Mouse (Mus musculus) forebrain, embryonic 10.5 days (tissue): Measurements from ENCODE around the gene Atg2a. TPM values are rescaled to one million over a fixed set of nuclear protein-coding genes. Genes with fewer than 3 reads are reported as not detected.
A peak's percentile ranks its signal among the peaks of the same experiment; 100 is the strongest.

Source experiments
- DNase-seq: peaks from one replicate; pipeline ENCODE4 v3.0.0-alpha.2; 2017; ENCODE audit warnings: low spot score; ENCODE audit errors: extremely low spot score
- H3K27ac ChIP-seq: fragments of 300-500 bp; sonication (generic); 2 replicates; pipeline ENCODE4 v1.5.1; 2016; ENCODE audit warnings: mild to moderate bottlenecking
- H3K27me3 ChIP-seq: fragments of 300-500 bp; sonication (generic); 2 replicates; pipeline ENCODE4 v1.6.1; 2016; ENCODE audit warnings: mild to moderate bottlenecking; ENCODE audit not compliant: poor library complexity, severe bottlenecking
- H3K36me3 ChIP-seq: fragments of 300-500 bp; sonication (generic); replicated peaks from 2 replicates; pipeline ENCODE4 v1.6.1; 2016; ENCODE audit warnings: mild to moderate bottlenecking, moderate library complexity
- H3K4me1 ChIP-seq: fragments of 300-500 bp; sonication (generic); 2 replicates; pipeline ENCODE4 v1.6.1; 2016
- H3K4me3 ChIP-seq: fragments of 300-500 bp; sonication (generic); 2 replicates; pipeline ENCODE4 v1.5.1; 2016; ENCODE audit warnings: mild to moderate bottlenecking, moderate library complexity
- H3K9me3 ChIP-seq: fragments of 300-500 bp; sonication (generic); 2 replicates; pipeline ENCODE4 v1.6.1; 2016; ENCODE audit warnings: mild to moderate bottlenecking, moderate library complexity
- WGBS: fragments of 180-500 bp; shearing (Covaris S2); methylation state at CpG from one replicate; pipeline ENCODE4 v1.1.7; 2016; 5-methylcytosine and 5-hydroxymethylcytosine counted together
- polyA plus RNA-seq: library from polyadenylated mRNA; unstranded; fragments of >200 nt; fragmentation: Nextera tagmentation; extraction: Ambion mirVana; gene quantifications from 2 replicates; pipeline ENCODE4 v1.2.1, GENCODE M21; 2016

Atg2a gene
- polyA plus RNA-seq, 1 experiment from 2014 or later: 11.4 TPM

GRCm38 (mm10) chr19:6235084-6236052 lies 6.1 kb upstream of the Atg2a start, which contains the start of gene Ppp2r5b:
Ppp2r5b (minus strand) TSS chr19:6235872.
- peaks cover 26% of the 10 kb centered on the region for H3K4me1 ChIP-seq
- peak; percentile 88 for DNase-seq
- H3K36me3 ChIP-seq: peaks cover 26% of the 10 kb centered on the region
- no peaks in the 10 kb centered on the region for H3K27me3 ChIP-seq
- H3K4me3 ChIP-seq: peak within 1 kb of the TSS; percentile 89
- WGBS: 2% methylated on average over 48 of the region's 48 CpGs
- peak within 1 kb of the TSS; percentile 93 for H3K27ac ChIP-seq
- no peaks in the 10 kb centered on the region for H3K9me3 ChIP-seq

DNA sequence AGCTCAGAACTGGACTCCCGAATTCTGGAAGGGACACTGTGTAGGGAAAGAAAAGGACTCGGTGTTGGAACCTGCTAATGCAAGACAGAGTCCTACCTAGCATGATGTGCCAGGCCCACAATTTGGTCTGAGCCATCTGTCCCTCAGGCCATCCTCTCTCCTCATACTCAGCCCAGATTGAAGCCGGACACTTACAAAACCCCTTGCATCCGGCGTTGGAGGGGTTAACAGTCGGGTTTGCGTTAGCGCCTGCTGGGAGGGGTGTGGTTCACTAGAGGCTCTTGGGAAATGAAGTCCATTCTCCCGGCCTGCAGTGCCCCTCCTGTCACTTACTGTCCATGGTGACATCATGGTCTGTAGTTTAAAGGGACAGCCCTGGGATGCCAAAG lies 5.4 kb upstream of the Atg2a start:
- no peaks in the 10 kb centered on the region for H3K27me3 ChIP-seq
- H3K36me3 ChIP-seq: peaks cover 20% of the 10 kb centered on the region
- under 1% methylated on average over 9 of the region's 9 CpGs for WGBS
- H3K4me1 ChIP-seq: peaks cover 32% of the 10 kb centered on the region
- DNase-seq: peak; percentile 91
- peak overlapping the region; percentile 89 for H3K4me3 ChIP-seq
- H3K27ac ChIP-seq: peak overlapping the region; percentile 93
- H3K9me3 ChIP-seq: no peaks in the 10 kb centered on the region

- H3K4me3 ChIP-seq: peak overlapping the region; percentile 89; the same call in 1 of the 2 replicates
- H3K4me1 ChIP-seq: peaks cover 34% of the 10 kb centered on the region
- no peaks in the 10 kb centered on the region for H3K9me3 ChIP-seq
- H3K27me3 ChIP-seq: no peaks in the 10 kb centered on the region
- H3K27ac ChIP-seq: peak overlapping the region; percentile 93
- WGBS: 72% methylated on average over 7 of the region's 7 CpGs
- peaks cover 13% of the 10 kb centered on the region for H3K36me3 ChIP-seq
- no peak for DNase-seq
Measured at GRCm38 (mm10) chr19:6236842-6237241, 4.6 kb upstream of the Atg2a start.

DNA sequence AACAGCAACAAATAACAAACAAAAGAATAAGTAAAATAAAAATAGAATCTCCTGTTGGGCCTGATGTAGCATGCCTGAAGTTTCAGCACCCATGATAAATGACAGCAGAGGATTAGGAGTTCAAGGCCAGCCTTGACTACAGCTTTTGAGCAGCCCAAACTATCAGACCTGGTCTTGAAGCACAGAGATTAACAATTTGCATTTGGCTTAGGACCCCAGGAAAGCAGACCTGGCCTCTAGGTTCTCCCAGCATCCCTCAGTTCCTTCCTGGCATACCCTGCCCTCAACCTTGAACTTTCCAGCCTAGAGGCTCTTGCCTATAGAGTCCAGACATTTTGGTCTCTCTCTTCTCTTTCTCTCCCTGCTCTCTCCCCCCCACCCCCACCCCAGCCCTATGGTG lies 2.7 kb upstream of the Atg2a start:
- no peak for DNase-seq
- peaks cover under 1% of the 10 kb centered on the region; the same call in 1 of the 2 replicates for H3K36me3 ChIP-seq

GRCm38 (mm10) chr19:6240136-6240535 lies 1.3 kb upstream of the Atg2a start:
- 68% methylated on average over 1 of the region's 1 CpGs for WGBS
- Histone ChIP-seq H3K9me3 (no peaks in the 10 kb centered on the region), H3K27ac (no peak overlapping the region; the same call in 1 of the 2 replicates), H3K4me3 (no peak overlapping the region), H3K27me3 (no peaks in the 10 kb centered on the region), H3K36me3 (peaks cover 10% of the 10 kb centered on the region), H3K4me1 (peaks cover 34% of the 10 kb centered on the region)
- no peak for DNase-seq

More for the DNA sequence above, 2.7 kb upstream of the Atg2a start:
- H3K4me1 ChIP-seq: peaks cover 46% of the 10 kb centered on the region
- no peak overlapping the region for H3K4me3 ChIP-seq
- H3K9me3 ChIP-seq: no peaks in the 10 kb centered on the region
- no peak overlapping the region for H3K27ac ChIP-seq
- no peaks in the 10 kb centered on the region for H3K27me3 ChIP-seq

GRCm38 (mm10) chr19:6240725-6241124 lies 743 bp upstream of the Atg2a start:
- 44% methylated on average over 5 of the region's 5 CpGs for WGBS
- peaks cover 30% of the 10 kb centered on the region for H3K4me1 ChIP-seq
- H3K36me3 ChIP-seq: peaks cover 16% of the 10 kb centered on the region
- H3K27ac ChIP-seq: peak overlapping the region; percentile 87
- H3K27me3 ChIP-seq: no peaks in the 10 kb centered on the region
- no peak for DNase-seq
- peak overlapping the region; percentile 92; the same call in 1 of the 2 replicates for H3K4me3 ChIP-seq
- H3K9me3 ChIP-seq: no peaks in the 10 kb centered on the region

GRCm38 (mm10) chr19:6242281-6242680 lies 813 bp downstream of the Atg2a start:
- peak overlapping the region; percentile 92 for H3K4me3 ChIP-seq
- H3K4me1 ChIP-seq: peaks cover 20% of the 10 kb centered on the region
- H3K9me3 ChIP-seq: no peaks in the 10 kb centered on the region
- H3K36me3 ChIP-seq: peaks cover 32% of the 10 kb centered on the region
- peak overlapping the region; percentile 87 for H3K27ac ChIP-seq
- WGBS: 3% methylated on average over 4 of the region's 4 CpGs
- H3K27me3 ChIP-seq: no peaks in the 10 kb centered on the region
- DNase-seq: no peak

- Histone ChIP-seq H3K4me3 (peak overlapping the region; percentile 92), H3K27ac (no peak overlapping the region), H3K4me1 (peaks cover 20% of the 10 kb centered on the region), H3K27me3 (no peaks in the 10 kb centered on the region), H3K36me3 (peaks cover 41% of the 10 kb centered on the region), H3K9me3 (no peaks in the 10 kb centered on the region)
- DNase-seq: no peak
- 84% methylated on average over 5 of the region's 5 CpGs for WGBS
Measured at GRCm38 (mm10) chr19:6243226-6243625, 1.8 kb downstream of the Atg2a start.

DNA sequence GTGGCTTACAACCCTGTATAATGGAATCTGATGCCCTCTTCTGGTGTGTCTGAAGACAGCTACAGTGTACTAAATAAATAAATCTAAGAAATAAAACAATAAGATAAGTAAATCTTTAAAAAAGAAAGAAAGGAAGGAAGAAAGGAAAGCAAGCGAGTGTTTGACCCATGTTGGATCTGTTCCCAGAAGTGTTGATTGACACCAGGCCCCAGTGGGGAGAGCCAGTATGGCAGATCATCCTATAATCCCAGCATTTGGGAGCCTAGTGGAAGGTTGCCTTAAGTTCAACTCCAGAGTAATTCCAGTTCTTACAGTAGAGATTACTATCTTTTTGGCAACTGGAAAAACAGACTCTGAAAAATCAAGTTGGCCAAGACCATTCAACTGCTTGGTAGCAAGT lies 4.3 kb downstream of the Atg2a start:
- no peaks in the 10 kb centered on the region for H3K9me3 ChIP-seq
- H3K4me3 ChIP-seq: no peak overlapping the region
- no peak overlapping the region for H3K27ac ChIP-seq
- 86% methylated on average over 1 of the region's 1 CpGs for WGBS
- no peak for DNase-seq
- H3K36me3 ChIP-seq: peaks cover 64% of the 10 kb centered on the region
- peaks cover 16% of the 10 kb centered on the region for H3K4me1 ChIP-seq
- H3K27me3 ChIP-seq: no peaks in the 10 kb centered on the region

- 95% methylated on average over 29 of the region's 29 CpGs for WGBS
- Histone ChIP-seq H3K4me3 (no peak overlapping the region), H3K4me1 (peaks cover 3% of the 10 kb centered on the region), H3K27me3 (no peaks in the 10 kb centered on the region), H3K36me3 (peaks cover 83% of the 10 kb centered on the region), H3K9me3 (no peaks in the 10 kb centered on the region), H3K27ac (no peak overlapping the region)
- DNase-seq: no peak
Measured at GRCm38 (mm10) chr19:6247526-6248300, 6.2 kb downstream of the Atg2a start.

DNA sequence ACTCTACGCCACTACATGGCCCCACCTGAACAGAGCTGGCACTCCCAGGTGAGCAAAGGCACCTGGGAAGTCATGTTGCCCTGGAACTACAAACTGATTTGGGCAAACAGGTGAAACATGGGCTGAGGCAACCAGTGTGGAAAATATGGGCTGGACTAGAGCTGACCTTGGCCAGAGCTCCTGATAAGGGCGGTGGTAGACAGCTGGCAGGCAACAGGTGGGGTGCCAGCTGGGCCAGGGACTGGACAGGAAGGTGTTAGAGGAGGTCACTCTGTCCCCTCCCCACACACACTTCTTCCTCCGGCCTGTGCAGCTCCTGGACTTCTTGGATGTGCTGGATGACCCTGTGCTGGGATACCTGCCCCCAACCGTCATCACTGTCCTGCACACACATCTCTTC lies 11.6 kb downstream of the Atg2a start:
- no peaks in the 10 kb centered on the region for H3K4me1 ChIP-seq
- H3K36me3 ChIP-seq: peaks cover 96% of the 10 kb centered on the region
- no peak overlapping the region for H3K4me3 ChIP-seq
- WGBS: 94% methylated on average over 4 of the region's 4 CpGs
- DNase-seq: no peak
- H3K9me3 ChIP-seq: no peaks in the 10 kb centered on the region
- H3K27ac ChIP-seq: no peak overlapping the region
- no peaks in the 10 kb centered on the region for H3K27me3 ChIP-seq

DNA sequence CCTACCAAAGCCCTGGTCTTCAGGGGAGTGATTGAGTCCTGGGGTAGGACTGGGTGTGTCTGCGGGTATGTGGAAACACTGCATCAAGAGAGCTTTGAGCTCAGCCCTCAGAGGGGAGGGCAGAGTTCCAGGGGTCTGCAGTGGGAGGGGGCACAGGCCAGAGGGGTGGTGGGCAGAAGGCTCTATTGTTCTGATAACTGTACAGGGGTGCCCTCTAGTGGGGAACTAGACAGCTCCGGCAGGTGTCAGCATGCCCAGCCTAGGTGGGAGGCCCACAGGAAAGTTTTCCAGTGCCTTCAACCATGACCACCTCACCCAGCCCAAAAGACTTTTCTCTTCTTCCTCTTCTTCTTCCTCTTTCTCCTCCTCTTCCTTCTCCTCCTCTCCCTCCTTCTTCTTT lies 19.0 kb downstream of the Atg2a start:
- no peak for DNase-seq
- no peak overlapping the region for H3K4me3 ChIP-seq
- H3K4me1 ChIP-seq: no peaks in the 10 kb centered on the region
- H3K9me3 ChIP-seq: peaks cover 5% of the 10 kb centered on the region; the same call in 1 of the 2 replicates
- no peaks in the 10 kb centered on the region for H3K27me3 ChIP-seq
- H3K36me3 ChIP-seq: peaks cover 68% of the 10 kb centered on the region
- WGBS: 63% methylated on average over 2 of the region's 2 CpGs
- no peak overlapping the region for H3K27ac ChIP-seq
